In genomic region chr12:112560176-112560797, GRCm38 (mm10) we compare ENCODE assay signal across 7 mouse cellular contexts. TPM values are rescaled to one million over a fixed set of nuclear protein-coding genes. Genes with fewer than 3 reads are reported as not detected.
DNase-seq lines count a peak whose midpoint lies in the region; ATAC-seq lines count a peak whose summit lies in the region.

No protein-coding gene starts in this region.

- peak; percentile 34 for DNase-seq in thymus, postnatal 14 days
- no peak for DNase-seq in thymus, adult 18-20 months
- DNase-seq in embryo, embryonic 10.5 days (ENCODE audit: low spot score) = peak; percentile 49
- peak; percentile 64 for DNase-seq in kidney, postnatal 10 days
- peak; percentile 66 for DNase-seq in thymus, postnatal 4 days
- DNase-seq in cerebellum, postnatal 4 days (ENCODE audit: low spot score in 2 of 2) = no peak

- ATAC-seq in erythroblast, adult 5-6 weeks (replicated peaks; ENCODE audit: low FRiP score, poor library complexity, severe bottlenecking) = no peak

RNA-seq across cellular contexts. Expression of gene Inf2, which starts 28.3 kb away (rescaled TPM):
- total RNA-seq in erythroblast, adult 5-6 weeks (2015; ENCODE audit: low replicate concordance) = 3.1 and 4.6 TPM in 2 replicates
- total RNA-seq in erythroblast, adult 5-6 weeks (2017; ENCODE audit: low replicate concordance) = 0.94 and 3.5 TPM in 2 replicates

RNA-seq across cellular contexts. Expression of gene Tmem179, which starts 43.7 kb away (rescaled TPM):
- not detected in 2 replicates for total RNA-seq in erythroblast, adult 5-6 weeks (2015; ENCODE audit: low replicate concordance)
- total RNA-seq in erythroblast, adult 5-6 weeks (2017; ENCODE audit: low replicate concordance) = not detected in 2 replicates

RNA-seq across cellular contexts. Expression of gene Adssl1, which starts 59.6 kb away (rescaled TPM):
- 20.5 and 32.3 TPM in 2 replicates for total RNA-seq in erythroblast, adult 5-6 weeks (2015; ENCODE audit: low replicate concordance)
- 23.8 and 24.4 TPM in 2 replicates for total RNA-seq in erythroblast, adult 5-6 weeks (2017; ENCODE audit: low replicate concordance)

Comparison
In these comparisons a context has a peak if more than half of its experiments do, and no peak if none do; other contexts are left out.
1. DNase-seq: peak in thymus, postnatal 14 days (single experiment), embryo, embryonic 10.5 days (single experiment), kidney, postnatal 10 days (single experiment) and thymus, postnatal 4 days (single experiment); none in thymus, adult 18-20 months (0 of 2) and cerebellum, postnatal 4 days (0 of 2).